Mouse (Mus musculus) left cerebral cortex, adult 6 months (tissue): ENCODE results near the gene Ogg1. TPM values are rescaled to one million over a fixed set of nuclear protein-coding genes. Genes with fewer than 3 reads are reported as not detected.

Experiments
- long read RNA-seq, 2 experiments: library from polyadenylated mRNA; unstranded; transcript quantifications; one replicate each; pipeline ENCODE4 v2.0.0; 2019 to 2020
- polyA plus RNA-seq: library from polyadenylated mRNA; unstranded; fragments of <200 nt; fragmentation: Nextera tagmentation; gene quantifications from 2 replicates; pipeline ENCODE4 v1.2.3, GENCODE M21; 2021

Ogg1 gene
- 2.1 and 4.3 TPM in 2 replicates for polyA plus RNA-seq
- long read RNA-seq, experiment 1, transcript Ogg1-201 (7 exons, 1,549 nt): major isoform, 11 of 21 reads
- long read RNA-seq, experiment 1, partial matches to known transcripts: 0 of 21 reads
- long read RNA-seq, experiment 1, other reads (novel, unspliced or antisense): 6 of 21 reads
- long read RNA-seq, experiment 2, partial matches to known transcripts: 1 of 4 reads
- long read RNA-seq, experiment 2, other reads (novel, unspliced or antisense): 1 of 4 reads

GRCm38 (mm10) chr6:113326533-113327315 lies at the start of gene Ogg1:
TSS of gene Ogg1 (plus strand) at chr6:113326972.

GRCm38 (mm10) chr6:113282101-113282802 lies 44.5 kb upstream of the Ogg1 start, which contains the start of gene Cpne9:
TSS of gene Cpne9 (plus strand) at chr6:113282307.

GRCm38 (mm10) chr6:113306986-113307349 lies 19.8 kb upstream of the Ogg1 start, which contains the start of gene Brpf1:
TSS of gene Brpf1 (plus strand) at chr6:113307137.

GRCm38 (mm10) chr6:113343177-113344092 lies 16.7 kb downstream of the Ogg1 start, which contains the start of gene Camk1:
TSS of gene Camk1 (minus strand) at chr6:113343984.

GRCm38 (mm10) chr6:113377496-113378385 lies 51.0 kb downstream of the Ogg1 start, which contains the start of the genes Tada3 and Arpc4:
TSS of gene Tada3 (minus strand) at chr6:113377883.
TSS of gene Arpc4 (plus strand) at chr6:113378115.

Other genes starting within 250 kb of the Ogg1 start
- 7.6 and 7.9 TPM in 2 replicates for gene Setd5, start 249.6 kb upstream of the Ogg1 start, polyA plus RNA-seq
- 11.3 and 16.3 TPM in 2 replicates for gene Lhfpl4, start 131.6 kb upstream of the Ogg1 start, polyA plus RNA-seq
- 12.2 and 14.7 TPM in 2 replicates for gene Mtmr14, start 89.1 kb upstream of the Ogg1 start, polyA plus RNA-seq
- gene Cpne9, start 44.7 kb upstream of the Ogg1 start, polyA plus RNA-seq: 45.4 and 61.0 TPM in 2 replicates
- 3.6 and 9.5 TPM in 2 replicates for gene Brpf1, start 19.8 kb upstream of the Ogg1 start, polyA plus RNA-seq
- gene Camk1, start 17.0 kb downstream of the Ogg1 start, polyA plus RNA-seq: 117 and 124 TPM in 2 replicates
- gene Tada3, start 50.9 kb downstream of the Ogg1 start, polyA plus RNA-seq: 16.2 and 28.5 TPM in 2 replicates
- 287 and 388 TPM in 2 replicates for gene Arpc4, start 51.1 kb downstream of the Ogg1 start, polyA plus RNA-seq
- 3.0 and 3.4 TPM in 2 replicates for gene Ttll3, start 62.3 kb downstream of the Ogg1 start, polyA plus RNA-seq
- 16.2 and 16.3 TPM in 2 replicates for gene Rpusd3, start 92.4 kb downstream of the Ogg1 start, polyA plus RNA-seq
- gene Cidec, start 108.8 kb downstream of the Ogg1 start, polyA plus RNA-seq: not detected in 2 replicates
- gene Jagn1, start 115.6 kb downstream of the Ogg1 start, polyA plus RNA-seq: 76.8 and 86.7 TPM in 2 replicates
- 0.17 and 0.43 TPM in 2 replicates for gene Il17re, start 131.5 kb downstream of the Ogg1 start, polyA plus RNA-seq
- 5.2 and 6.6 TPM in 2 replicates for gene Il17rc, start 144.5 kb downstream of the Ogg1 start, polyA plus RNA-seq
- 78.3 and 85.0 TPM in 2 replicates for gene Creld1, start 156.3 kb downstream of the Ogg1 start, polyA plus RNA-seq
- gene Prrt3, start 175.0 kb downstream of the Ogg1 start, polyA plus RNA-seq: 18.0 and 26.8 TPM in 2 replicates
- gene Emc3, start 204.7 kb downstream of the Ogg1 start, polyA plus RNA-seq: 84.7 and 101 TPM in 2 replicates
- 3.6 and 4.7 TPM in 2 replicates for gene Fancd2, start 204.7 kb downstream of the Ogg1 start, polyA plus RNA-seq